Mouse (Mus musculus) CH12F3 (cell line): Measurements from ENCODE around the gene Fhl3.
"Not testable (repeated sequence)": the region's sequence is repeated elsewhere in the genome, so short reads cannot be mapped to it uniquely, and the experiment has no call there.

Experiments
- in situ Hi-C: fragments of 300-500 bp; cut with MboI; formaldehyde crosslinking; loops from 2 replicates; pipeline ENCODE4 v1.14.3; 2020; ENCODE audit warnings: low sequenced_read_pairs

Gene Fhl3

GRCm38 (mm10) chr4:124707381-124708199 is 7.1 kb downstream of the Fhl3 start:
- in situ Hi-C loops, result not testable (repeated sequence)

- in situ Hi-C loops, result not testable (repeated sequence)
Observed at GRCm38 (mm10) chr4:124708200-124708517, 7.7 kb downstream of the Fhl3 start.

DNA sequence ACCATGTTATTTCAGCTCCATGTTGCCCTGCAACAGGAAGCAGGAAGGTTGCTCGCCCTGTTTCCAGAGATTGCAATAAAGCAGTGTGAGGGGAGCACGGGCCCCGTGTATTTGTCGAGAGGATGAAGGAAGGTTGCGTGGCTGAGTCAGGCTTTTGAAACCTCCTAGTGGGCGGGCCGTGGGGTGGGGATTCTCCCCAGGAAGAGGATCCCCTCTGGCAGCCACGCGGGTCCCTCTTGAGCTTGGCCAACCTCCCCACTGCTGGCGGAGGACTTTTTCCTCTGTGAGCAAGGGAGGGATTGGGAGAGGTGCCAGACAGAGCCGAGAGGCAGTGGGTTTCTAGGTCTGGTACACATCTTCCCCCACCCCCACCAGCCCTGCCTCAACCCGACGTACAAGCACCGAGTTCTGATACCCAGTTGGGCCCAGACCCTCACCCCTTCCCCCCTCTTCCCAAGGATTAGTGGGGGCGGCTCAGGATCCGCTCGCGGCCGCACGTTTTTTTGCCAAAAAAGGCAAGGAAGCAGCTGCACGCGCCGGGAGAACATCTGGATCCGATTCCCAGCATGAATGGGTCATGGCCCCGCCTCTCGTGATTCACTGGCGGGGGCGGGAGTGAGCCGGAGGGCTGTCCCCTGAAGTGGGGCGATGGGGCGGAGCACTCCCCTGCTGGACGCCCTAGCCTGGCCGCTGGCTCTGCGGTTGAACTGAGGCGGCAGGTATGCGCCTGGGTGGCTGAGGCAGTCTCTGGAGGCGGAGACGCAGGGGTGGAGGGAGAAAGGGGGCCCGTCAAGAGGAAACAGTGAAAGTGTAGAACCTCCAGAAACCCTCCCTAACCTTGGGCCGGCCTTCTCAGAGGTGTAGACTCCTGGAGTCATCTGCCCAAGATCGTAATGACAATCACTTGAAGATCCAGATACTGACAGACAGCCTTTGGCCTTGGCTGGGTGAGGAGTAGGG is 8.3 kb downstream of the Fhl3 start:
- in situ Hi-C loops, result no loop called here

GRCm38 (mm10) chr4:124709961-124710446 is 9.5 kb downstream of the Fhl3 start:
- in situ Hi-C loops, result no loop called here

DNA sequence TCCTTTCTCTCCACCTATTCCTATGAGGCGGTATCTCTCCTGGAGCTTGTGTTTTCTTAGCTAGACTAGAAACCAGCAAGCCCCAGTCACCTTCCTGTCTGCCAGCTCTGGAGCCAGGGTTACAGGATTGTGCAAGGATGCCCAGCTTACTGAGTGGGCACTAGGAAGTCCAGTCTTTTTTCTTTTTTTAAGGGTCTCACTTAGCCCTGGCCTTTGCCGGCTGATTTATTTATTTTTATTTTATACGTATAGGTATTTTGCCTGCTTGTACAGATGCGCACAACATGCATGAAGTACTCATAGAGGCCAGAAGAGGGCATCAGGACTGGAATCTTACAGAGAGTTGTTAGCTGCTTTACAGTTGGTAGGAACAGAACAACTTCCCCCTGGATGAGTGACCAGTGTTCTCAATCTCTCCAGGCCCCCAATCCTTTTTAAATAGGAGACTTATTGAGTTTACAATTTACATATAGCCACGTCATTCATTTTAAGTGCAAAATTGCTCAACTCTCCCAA is 10.3 kb downstream of the Fhl3 start:
- in situ Hi-C loops, result no loop called here

GRCm38 (mm10) chr4:124712618-124713017 is 12.1 kb downstream of the Fhl3 start:
- in situ Hi-C loops, result no loop called here

- in situ Hi-C loops, result not testable (repeated sequence)
Observed at GRCm38 (mm10) chr4:124713850-124714249, 13.3 kb downstream of the Fhl3 start.

DNA sequence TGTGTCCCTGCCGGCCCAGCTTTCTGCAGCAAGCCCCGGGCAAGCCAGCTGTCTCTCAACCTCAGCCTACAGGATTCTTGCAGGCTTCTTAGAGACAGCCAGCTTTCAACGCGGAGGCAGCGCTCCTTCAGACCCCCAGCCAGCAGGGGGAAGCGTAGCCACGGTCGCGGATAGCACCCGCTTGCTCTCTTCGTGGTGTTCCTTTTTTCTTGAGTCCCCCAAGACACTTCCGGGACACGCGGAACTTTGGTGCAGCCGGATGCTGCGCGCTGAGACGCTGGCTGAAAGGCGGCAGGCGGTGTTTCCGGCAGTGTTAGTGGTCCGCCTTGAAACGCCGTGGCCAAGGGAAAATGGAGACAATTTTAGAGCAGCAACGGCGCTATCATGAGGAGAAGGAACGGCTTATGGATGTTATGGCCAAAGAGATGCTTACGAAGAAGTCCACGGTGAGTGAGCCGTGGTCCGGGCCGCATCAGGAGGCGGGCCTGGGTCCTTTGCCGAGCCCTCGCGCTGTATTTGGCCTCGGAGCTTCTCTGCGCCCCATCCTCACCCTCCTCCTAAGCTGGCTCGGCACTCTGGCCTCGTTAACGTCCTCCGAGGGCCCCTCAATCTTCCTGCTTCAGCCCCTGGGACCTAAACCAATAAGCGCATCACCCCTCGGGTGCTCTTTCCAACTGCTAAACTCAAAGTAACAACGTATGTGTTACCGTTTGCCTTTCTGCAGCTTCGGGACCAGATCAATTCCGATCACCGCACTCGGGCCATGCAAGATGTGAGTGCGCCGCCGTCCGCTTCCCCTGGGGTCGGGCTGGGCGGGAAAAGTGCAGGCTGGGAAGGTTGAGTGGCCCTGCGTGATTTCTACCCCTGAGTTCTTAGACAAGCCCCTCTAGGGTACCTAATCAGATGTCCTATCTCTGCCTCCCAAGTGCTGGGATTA is 14.3 kb downstream of the Fhl3 start, which contains the start of gene Sf3a3:
Gene Sf3a3 (plus strand): TSS at position 232 of the 937 bp plus-strand sequence.
- in situ Hi-C loops, result no loop called here

- in situ Hi-C loops, result no loop called here
Observed at GRCm38 (mm10) chr4:124719101-124719500, 18.6 kb downstream of the Fhl3 start.

GRCm38 (mm10) chr4:124726121-124726520 is 25.6 kb downstream of the Fhl3 start:
- in situ Hi-C loops, result no loop called here

DNA sequence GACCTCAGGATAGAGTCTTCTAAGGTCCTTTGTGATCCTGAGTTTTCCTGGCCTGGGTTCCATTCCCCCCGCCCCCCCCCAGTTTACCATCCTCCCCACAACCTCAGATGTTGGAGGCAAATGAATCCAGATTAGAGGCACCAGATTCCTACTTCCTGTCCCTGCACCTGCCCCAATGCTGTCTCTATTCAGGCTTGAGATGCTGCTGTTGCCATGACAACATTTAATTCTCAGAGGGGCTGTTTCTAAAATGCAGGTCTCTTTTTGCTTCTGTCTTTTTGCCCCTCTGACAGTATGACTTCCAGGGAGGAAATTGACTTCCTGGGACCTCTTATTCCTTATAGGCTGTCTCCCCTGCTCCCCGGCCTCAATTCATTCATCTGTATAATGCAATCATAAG is 36.5 kb downstream of the Fhl3 start:
- in situ Hi-C loops, result no loop called here

DNA sequence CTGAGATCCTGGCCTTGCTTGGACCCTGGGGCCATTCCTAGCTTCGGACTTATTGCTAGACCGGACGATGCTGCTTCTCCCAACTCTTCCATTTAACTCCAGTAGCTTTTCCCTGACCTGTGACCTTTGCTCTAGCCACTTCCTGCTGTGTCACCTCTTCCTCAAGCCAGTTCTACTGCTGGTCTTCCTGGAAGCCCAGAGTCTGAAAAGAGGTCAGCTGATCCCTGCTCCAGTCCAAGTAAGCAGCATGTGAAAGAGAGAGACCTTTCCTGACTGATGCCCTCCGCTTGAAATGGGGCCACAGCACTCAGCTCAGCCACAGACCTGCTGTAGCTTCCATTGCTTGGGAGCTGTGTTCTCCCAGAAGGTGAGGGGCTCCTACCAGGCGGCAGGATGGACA is 37.0 kb downstream of the Fhl3 start:
- in situ Hi-C loops, result no loop called here

- in situ Hi-C loops, result no loop called here
Observed at GRCm38 (mm10) chr4:124738013-124738412, 37.5 kb downstream of the Fhl3 start.

DNA sequence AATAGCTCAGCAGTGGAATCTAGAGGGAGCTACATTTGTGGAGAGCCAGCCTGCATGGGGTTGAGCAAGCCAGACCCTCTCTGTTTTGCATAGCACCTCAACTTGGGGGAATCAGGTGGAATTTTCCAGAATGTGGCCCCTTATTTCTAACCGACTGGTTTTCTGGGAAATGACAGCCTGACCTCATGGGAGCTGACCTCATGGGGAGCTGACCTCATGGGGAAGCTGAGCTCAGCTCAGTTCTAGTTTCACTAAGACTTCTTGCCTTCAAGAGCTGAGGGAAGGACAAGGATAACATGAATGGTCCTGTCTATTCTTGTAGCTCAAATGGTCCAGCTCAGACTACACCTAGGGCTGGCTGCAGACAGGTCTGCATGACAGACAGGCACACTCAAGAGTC is 38.3 kb downstream of the Fhl3 start:
- in situ Hi-C loops, result no loop called here

- in situ Hi-C loops, result no loop called here
Observed at GRCm38 (mm10) chr4:124741376-124742343, 41.2 kb downstream of the Fhl3 start, which contains the start of gene Inpp5b. Gene Inpp5b, plus strand, starts transcription at chr4:124741850.

DNA sequence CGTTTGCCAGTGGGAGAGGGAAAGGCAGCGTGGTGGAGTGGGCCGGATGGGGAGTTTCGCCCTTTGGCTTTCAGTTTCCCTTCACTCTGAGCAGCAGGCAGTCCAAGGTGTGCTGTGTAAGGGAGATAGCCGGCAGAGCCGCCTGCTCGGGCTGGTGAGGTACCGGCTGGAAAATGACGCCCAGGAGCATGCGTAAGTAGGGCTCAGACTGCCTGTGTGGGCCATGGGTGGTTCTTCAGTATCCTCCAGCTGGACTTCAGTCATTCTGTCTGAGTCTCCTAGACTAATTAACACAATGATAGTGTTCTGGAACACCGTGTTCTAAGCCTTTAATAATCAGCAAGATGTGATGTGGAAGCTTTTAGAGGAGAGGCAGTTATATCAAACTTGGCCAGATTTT is 42.3 kb downstream of the Fhl3 start:
- in situ Hi-C loops, result no loop called here

GRCm38 (mm10) chr4:124746577-124746976 is 46.1 kb downstream of the Fhl3 start:
- in situ Hi-C loops, result no loop called here

DNA sequence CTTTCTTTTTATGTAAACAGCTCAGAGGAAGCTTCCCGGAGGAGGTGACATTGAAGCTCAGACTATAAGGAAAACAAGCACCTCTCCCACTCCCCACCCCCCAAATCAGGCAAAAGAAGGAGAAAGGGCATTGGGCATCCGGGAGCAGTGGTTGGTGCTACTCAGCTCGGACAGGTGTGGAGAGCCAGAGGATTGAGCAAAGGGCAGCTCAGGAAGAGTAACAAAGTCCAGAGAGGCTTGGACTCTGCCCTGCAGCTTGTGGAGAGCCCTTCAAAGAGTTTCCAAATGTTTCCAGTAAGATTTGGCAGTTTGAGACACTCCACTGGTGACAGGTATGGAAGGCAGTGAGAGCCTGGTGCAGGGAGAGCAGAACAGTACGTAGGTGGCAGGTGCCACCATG is 47.4 kb downstream of the Fhl3 start:
- in situ Hi-C loops, result no loop called here
